Mouse (Mus musculus): ENCODE data around the gene Ogfod3.

Gene Ogfod3

DNA sequence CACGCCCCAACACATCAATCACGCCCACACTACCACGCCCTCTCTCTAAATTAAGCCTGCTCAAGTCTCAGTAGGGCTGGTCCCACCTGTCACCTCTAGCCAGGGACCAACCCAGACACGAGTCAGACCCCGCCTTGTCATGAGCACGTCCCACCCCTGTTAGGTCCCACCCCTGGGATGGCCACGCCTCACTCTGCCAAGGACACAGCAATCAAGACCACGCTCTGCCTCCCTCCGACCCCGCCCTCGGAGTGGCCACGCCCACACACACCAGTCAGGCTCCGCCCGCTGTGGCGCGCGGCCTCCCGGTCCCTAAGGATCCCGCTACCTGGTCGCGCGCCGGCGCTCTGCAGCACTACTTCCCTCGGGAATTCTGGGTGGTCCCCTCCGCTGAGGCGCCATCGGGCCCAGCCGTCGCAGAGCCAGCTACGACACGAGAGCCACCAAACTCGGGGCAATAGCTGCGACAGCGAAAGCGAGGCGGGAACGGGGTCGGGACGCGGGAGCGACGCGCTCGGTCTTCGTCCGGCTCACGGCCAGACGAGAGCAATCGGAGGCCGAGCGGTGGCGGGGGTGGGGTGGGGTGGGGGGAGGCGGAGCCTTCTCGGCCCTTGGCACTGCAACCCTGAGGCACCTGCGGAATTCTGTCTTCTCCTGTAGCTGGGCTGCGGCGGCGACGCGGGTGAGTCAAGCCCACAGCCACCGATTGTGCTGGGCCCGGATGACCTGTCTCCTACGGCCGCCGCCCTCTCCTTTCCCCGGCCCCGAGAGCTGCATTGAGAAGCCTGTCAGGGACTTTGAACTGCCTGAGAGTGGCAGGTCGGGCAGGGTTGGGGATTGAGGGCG lies at the start of gene Ogfod3, which contains the start of gene Hexdc:
Gene Ogfod3, minus strand, starts transcription at position 551 of the 846 bp plus-strand sequence.
Gene Hexdc, plus strand, starts transcription at position 273 of the 846 bp plus-strand sequence.
- peak; percentile 98 for DNase-seq (ENCODE audit: low read depth, low spot score)

DNA sequence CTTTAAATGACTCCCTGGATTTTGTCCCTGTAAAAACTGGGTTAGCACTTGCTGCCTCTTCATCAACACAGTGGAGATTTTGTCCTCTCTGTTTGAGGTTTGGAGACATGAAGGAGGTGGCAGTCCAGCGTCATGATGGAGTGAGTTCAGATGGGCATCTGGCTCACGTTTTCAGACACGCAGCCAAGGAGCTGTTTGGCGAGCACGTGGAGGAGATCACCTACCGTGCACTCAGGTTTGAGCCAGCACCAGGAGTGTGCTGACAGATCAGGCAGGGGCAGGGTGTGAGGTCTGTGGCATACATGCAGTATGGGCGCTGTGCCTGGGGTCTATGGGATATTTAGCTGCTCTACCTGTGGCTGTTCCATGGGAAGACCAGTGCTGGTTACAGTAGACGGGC lies 45.7 kb upstream of the Ogfod3 start:
- DNase-seq (ENCODE audit: low read depth, low spot score), result no peak

DNA sequence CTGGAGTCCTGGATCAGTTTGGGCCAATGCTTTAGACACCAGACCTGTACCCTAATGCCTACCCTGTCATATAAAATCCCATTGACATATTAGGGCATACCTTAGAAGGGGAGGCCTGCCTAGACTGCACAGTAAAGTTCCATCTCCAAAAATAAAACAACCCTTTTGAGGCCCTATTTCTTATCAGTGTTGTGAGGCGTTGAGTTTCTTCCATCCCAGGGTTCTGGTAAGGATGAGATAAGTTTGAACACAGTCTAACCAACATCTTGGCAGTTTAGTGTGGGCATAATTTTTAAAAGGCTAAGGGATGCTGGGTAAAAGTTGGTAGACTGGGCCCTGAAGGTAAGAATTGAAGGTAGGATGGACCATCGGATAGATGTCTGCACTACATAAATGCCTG lies 35.2 kb upstream of the Ogfod3 start:
- no peak for DNase-seq (ENCODE audit: low read depth, low spot score)

DNA sequence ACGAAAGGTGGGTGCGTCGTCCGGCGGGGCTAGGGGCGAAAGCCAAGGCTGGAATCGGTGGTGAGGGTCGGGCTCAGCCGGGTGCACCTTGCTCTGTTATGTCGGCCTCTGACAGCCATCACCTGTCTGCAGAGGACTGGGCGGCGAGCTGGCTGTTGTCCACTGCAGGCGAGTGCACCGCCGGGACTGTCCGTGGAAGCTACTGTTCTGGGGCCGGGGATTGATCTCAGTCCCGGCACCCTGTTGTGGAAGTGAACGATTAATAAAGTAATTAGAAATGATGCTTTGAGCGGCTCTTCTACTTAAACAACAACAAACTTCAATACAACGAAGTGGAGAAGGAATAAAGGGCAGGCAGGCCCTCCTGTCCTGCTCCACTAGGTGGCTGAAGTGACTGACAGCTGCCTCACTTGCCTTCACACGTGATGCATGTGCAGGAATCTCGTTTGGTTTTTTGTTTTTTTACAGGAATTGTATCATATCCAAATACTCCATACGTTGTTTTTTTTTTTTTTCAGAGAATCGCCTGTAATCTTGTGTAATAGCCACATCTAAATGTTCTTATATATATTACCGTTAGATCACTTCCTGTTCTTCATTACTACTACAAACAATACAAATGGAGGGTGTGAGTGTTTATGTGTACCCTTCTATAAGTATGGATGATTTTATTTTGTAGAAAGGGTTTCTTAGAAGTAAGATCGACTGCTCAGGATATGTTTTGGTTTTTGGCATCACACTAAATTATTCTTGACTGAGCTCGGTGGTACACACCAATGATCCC lies 33.0 kb upstream of the Ogfod3 start:
- DNase-seq (ENCODE audit: low read depth, low spot score), result peak; percentile 44

DNA sequence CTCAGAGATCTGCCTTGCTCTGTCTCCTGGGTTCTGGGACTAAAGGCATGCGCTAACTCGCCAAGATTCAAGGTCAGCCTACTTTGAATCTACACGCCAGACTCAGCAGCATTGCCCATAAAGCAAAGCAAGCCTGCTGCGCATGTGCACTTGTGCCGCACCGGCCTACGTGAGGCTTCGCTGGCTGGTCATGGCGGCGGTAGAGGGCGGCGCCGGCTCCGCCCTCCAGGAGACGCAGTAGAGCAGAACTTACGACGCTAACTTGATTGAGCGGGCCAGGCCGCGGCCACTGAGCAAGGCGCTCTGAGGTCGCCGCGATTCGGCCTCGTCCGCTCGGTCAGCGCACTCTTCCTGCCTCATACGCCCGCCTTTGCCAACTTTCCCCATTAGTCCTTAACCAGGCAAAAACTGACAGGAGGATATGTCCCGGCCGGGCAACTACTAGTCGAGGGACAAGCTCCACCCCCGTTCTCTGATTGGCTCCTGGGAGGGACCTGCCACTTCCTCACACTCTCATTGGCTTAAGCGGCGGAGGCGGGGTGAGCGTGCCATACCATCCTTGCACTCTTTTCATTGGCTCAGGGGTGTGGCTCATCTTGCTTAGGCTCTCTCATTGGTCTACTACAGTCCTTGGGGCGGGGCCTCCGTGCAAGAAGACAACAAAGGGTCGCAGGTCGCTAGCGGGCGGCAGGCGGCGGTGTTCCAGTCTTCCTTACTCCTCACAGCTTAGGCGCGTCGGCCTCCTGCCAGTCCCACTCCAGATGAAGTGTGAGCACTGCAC lies 32.2 kb upstream of the Ogfod3 start, which contains the start of gene Narf:
Gene Narf, plus strand, starts transcription at position 690 of the 781 bp plus-strand sequence.
- peak; percentile 99 for DNase-seq (ENCODE audit: low read depth, low spot score)

DNA sequence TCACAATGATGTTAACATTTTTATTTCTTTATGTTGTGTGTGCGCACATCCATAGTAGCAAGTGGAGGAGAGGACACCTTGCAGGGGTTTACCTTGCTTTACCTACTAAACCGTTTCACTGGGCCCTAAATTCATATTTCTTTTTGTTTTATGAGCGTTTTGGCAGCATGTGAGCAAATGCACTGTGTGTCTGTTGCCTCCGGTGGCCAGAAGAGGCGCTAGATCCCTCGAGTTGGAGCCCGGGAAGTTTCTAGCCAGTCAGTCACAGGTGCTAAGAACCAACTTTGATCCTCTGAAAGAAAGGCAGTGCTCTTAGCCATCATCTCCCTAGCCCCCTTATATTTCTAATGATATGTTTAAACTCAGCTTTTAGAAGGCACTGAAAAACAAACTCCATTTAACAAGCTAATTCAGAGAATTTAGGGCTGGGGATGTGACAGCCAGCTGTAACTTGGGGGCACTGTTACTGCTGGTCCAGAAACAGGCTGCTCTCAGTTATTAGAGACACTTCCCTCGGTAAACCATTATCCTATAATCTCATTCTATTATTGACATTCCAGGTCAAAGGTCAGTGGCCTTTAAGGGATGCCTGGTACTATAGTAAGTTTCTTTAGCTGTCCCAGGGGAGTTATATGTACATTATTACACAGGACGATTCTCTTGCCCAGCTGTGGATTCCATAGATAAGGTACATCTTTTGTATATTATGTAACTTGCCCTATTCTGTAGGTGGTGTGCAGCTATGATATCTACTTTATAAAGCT lies 31.1 kb upstream of the Ogfod3 start:
- peak; percentile 42 for DNase-seq (ENCODE audit: low read depth, low spot score)

DNA sequence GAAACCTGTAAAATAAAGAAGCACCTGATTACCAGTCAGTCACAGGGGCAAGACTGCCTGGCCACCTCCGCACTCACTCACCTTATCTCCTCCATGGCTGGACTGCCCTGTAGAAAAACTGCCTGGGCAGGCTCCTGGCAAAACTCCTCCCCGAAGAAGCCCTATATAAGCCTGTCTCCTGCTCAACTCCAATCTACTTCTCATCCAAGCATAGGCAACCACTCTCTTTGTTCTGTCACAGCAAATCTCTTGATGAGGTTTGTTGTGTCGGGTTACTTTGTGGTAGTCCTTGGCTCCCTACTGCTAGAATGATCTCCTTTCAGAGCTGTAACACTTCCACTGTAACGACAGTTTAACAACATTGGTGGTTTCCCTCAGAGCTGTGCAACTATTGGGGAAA lies 28.2 kb upstream of the Ogfod3 start:
- DNase-seq (ENCODE audit: low read depth, low spot score), result no peak

DNA sequence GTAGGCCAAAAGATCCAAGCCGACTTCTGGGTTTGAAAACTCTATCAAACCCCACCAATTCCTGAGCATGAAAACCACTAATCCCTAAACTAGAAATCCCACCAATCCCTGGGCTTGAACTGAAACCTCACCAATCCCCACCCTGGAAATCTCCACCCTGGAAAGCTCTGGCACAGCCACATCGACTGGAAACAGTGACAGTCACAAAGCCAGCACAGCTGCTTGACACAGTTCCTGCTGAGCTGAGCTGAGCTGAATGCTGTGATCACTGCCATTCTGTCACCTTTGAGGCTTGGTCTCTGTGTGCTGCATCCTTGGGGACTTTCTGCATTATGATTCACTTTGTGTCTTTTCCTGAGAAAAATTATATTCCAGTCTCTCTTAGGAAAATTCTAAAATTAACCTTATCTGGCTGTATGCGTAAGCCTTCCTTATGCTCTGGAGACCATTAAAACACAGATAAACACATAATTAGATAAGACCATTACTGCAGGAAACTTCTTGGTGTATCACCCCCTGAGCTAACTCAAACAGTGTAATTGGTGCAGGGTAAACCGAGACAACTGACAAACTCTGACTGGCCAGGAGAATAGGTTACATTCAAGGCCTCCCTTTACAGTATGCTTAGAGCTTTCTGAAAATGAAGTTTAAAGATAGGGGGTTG lies 27.2 kb upstream of the Ogfod3 start:
- DNase-seq (ENCODE audit: low read depth, low spot score), result no peak

DNA sequence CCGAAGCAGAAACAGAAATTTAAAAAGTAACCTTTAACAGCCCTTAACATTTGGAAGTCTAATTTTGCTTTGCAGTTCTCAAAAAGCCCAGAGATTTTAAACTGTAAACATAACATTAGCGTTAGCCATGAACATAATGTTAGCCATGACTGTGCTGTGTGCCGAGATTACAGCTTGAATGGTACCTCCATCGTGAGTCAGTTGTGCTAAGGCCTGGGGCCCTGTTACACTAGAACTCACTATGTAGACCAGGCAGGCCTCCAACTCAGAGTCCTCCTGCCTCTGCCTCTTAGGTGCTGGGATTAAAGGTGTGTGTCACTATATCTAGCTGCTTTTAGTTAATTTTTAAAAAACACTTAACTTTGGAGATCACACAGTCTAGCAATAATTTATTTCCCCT lies 26.7 kb upstream of the Ogfod3 start:
- no peak for DNase-seq (ENCODE audit: low read depth, low spot score)

DNA sequence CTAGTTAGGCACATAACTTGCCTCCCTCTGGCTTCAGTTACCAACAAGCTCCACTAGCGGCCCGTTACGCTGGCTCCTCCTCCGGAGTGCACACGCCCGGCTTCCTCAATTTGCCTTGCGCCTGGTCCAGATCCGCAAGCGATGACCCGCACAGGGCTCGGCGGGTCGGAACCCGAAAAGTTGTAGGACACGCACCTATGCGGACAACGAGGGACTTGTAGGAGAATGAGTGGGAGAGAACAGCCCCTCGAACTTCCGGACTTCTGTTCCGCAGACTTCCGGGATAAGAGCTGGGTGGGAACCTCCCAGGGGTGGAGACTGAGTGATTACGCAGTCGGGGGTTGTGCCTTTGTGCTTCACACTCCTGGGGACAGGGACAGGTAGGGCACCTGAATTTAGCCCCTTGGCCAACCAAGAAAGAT lies 24.5 kb upstream of the Ogfod3 start, which contains the start of gene Cybc1:
Gene Cybc1, minus strand, starts transcription at position 305 of the 422 bp plus-strand sequence.
- DNase-seq (ENCODE audit: low read depth, low spot score), result peak; percentile 72

DNA sequence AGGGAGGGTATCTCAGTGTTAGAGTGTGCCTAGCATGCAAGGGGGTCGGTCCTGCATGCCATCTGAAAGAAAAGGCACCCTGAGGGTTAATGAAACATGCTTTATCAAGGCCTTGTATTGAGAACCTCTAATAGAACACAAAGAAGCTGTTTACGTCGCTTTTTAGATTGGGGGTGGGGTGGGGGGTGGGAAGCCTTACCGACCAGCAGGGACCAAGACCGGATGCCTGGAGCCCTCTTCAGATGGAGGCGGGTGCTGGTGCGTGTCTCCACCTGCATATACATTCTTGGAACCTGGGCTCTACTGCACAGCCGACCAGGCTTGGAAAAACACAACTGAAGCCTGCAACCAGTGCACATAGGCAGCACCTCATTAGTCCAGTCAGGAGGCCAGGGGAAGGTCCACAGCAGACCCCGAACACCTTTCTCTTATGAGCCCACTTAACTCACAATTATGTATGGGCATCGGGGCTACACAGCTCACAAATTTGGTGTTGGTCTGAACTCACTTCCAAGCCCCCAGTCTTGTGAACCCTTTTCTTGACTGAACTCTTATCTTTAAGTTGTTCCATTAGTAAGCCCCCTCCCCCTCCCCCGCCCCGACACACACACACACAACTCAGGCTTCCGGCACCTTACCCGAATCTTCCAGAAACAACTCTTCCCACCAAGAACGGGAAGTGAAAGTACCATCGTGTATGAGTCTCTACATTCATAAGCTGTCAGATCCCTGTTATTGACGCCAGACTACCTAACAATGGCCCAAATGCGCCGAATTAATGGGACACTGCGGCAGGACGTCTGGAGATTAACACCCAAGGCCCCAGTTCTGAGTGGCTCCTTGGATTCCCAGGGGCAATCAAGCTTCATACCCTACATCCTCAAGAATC lies 23.9 kb upstream of the Ogfod3 start:
- no peak for DNase-seq (ENCODE audit: low read depth, low spot score)

DNA sequence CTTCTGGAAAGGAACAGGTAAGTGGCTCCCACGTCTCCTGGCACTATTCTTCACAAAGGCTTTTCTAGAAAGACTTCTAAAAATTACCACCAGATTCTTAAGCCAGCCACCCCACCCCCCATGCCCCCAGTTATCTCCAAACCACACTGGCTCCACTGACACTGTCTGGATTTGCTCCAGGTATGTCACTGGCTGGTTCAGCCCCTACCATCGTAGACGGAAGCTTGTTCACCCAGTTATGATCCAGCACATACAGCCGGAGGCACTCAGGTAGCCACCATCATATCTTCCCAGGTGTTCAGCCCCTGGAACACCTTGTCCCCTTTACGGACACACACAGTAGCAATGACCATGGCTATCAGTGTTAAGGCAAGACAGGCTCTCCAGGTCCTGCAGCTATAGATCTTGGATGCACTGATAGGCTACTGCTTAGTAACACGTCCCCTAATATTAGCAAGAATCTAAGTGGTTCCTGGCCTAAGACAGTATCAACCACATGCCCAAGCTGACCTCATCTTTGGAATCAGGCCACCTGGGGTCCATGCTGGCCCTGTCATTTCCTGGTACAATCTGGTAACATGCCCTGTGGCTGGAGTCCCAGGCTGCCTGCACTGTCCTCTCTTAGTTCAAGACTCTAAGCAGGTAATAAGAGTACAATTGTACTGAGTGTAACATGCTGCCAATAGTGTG lies 17.0 kb upstream of the Ogfod3 start:
- no peak for DNase-seq (ENCODE audit: low read depth, low spot score)

DNA sequence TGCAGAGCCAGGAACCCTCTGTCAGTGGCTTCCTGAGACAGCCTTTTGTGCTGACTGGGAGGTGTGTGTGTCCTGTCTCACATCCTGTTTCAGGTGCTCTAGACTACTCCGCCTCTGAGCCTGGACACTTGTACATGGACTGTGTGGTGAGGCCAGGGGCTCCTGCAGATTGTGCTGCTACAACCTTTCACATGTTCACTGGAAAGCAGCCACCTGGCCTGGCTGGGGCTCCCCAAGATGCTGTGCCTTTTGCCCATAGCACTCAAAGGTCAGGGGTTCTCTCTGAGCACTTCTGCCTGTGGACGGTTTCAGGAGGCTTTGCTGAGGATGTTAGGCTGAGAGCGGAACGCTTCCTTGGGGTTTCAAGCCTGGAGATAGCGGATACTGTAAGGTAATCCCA lies 16.3 kb upstream of the Ogfod3 start:
- no peak for DNase-seq (ENCODE audit: low read depth, low spot score)

DNA sequence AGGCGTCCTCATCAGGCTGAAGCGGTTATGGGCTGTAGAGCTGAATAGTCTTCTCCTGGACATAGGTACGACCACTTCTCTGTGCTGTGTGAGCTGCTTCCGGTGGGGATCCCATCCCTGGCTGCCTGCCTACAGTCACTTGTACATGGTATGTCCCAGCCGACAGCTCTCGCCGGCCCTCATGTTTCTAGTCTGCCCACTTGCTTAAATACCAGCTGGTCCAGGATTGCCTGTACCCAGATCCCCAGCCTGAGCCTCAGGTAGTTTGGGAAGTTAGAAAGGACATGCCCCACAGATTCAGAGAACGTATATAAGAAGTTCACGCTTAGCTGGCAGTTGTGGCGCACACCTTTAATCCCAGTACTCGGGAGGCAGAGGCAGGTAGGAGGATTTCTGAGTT lies 15.3 kb upstream of the Ogfod3 start:
- no peak for DNase-seq (ENCODE audit: low read depth, low spot score)

DNA sequence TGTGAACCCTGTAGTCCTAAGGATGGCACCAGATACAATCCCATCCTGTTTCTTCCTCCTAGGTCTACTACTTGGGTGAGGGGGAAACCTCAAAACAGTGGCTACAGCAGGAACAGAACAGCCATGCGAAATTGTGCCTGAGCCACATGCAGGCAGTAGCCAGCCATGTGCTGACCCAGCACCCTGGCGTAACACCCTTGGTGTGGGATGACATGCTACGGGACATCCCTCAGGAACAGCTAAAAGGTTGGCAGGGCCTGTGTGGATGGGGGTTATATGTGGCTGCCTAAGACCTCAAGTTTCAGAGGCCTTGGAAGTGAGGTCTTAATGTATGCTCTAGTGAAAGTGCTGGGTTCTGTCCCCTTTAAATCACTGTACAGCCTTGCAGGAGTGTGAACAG lies 12.3 kb upstream of the Ogfod3 start:
- DNase-seq (ENCODE audit: low read depth, low spot score), result no peak

DNA sequence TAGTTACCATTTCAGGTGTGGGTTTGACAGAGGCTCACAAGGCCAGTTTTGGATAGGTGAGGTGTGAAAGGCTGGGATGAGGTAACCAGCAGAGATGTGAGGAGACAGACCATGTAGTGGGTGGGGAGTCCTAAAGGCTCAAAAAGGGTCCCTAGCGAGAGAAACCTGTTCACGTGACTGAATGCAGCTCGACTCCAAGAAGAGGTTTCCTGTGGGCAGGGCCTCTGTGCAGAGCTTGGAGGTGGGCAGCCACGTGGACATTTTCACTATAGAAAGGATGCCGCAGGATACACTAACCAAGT lies 701 bp downstream of the Ogfod3 start:
- no peak for DNase-seq (ENCODE audit: low read depth, low spot score)

DNA sequence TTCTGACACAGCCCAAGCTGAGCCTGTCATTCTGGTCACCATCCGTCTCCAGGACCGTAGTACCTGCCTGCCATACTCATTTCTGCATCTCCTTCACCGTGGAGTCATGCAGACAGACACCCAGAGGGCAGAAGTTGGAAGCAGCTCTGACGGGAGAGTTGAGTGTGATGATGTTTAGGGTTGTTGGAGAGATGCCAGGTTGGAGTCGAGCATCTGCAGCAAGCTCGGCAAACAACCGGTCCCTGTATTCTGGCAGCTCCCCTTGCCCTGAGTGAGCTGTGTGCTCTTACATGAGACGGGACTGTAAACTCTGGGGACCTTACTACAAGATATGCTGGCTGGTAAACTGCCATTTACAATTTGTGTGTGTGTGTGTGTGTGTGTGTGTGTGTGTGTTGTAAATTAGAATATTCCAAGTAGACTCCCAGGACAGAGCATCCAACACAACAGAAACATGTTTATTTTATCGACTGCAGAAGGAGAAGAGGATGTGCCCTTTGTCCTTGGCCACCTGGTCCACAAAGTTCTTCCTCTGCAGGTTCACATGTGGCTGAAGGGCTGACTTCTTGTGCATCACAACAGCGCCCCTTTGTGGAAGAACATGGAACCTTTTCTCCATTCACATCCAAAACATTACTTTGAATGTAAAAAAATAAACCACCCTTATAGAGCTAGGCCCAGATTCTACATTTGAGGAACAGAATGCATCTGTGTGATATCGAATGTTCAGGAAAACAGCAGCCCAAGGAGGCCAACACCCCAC lies 2.9 kb downstream of the Ogfod3 start:
- peak; percentile 34 for DNase-seq (ENCODE audit: low read depth, low spot score)

DNA sequence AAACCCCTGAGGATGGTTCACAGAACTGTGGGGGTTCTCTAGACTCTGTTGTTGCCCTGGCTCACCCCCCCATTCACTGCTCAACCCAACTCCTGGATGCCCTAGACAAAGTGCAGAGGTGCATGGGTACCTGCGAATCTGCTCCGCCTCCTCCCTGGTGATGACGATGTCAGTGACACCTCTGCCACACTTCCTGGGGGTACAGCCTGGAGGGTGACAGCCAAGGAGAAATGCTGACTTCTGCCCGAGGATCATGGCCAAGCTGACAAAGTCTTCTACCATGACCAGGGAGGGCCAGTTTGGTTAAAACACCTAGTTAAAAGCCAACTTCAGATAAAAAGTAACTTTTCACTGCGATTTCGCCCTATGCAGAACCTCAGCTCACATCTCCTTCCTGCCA lies 3.7 kb downstream of the Ogfod3 start:
- DNase-seq (ENCODE audit: low read depth, low spot score), result no peak
